Mouse (Mus musculus): ENCODE data around the gene Zic2.
A peak's percentile ranks its signal among the peaks of the same experiment; 100 is the strongest.

The Zic2 gene

GRCm38 (mm10) chr14:122477971-122478573 lies 2.8 kb downstream of the Zic2 start:
- no peak for DNase-seq

GRCm38 (mm10) chr14:122478574-122479011 lies 3.4 kb downstream of the Zic2 start:
- no peak for DNase-seq

GRCm38 (mm10) chr14:122479461-122480109 lies 4.3 kb downstream of the Zic2 start:
- no peak for DNase-seq

- DNase-seq: no peak
Observed at GRCm38 (mm10) chr14:122480355-122480754, 5.1 kb downstream of the Zic2 start.

GRCm38 (mm10) chr14:122481181-122481580 lies 5.9 kb downstream of the Zic2 start:
- DNase-seq: no peak

GRCm38 (mm10) chr14:122482081-122483023 lies 7.1 kb downstream of the Zic2 start:
- DNase-seq: no peak

GRCm38 (mm10) chr14:122483024-122483385 lies 7.8 kb downstream of the Zic2 start:
- DNase-seq: no peak

GRCm38 (mm10) chr14:122483556-122484421 lies 8.6 kb downstream of the Zic2 start:
- no peak for DNase-seq

- no peak for DNase-seq
Observed at GRCm38 (mm10) chr14:122484458-122484843, 9.2 kb downstream of the Zic2 start.

- DNase-seq: no peak
Observed at GRCm38 (mm10) chr14:122484844-122485551, 9.8 kb downstream of the Zic2 start.

GRCm38 (mm10) chr14:122485635-122486181 lies 10.5 kb downstream of the Zic2 start:
- DNase-seq: no peak

GRCm38 (mm10) chr14:122486611-122487010 lies 11.4 kb downstream of the Zic2 start:
- no peak for DNase-seq

GRCm38 (mm10) chr14:122487366-122487765 lies 12.1 kb downstream of the Zic2 start:
- DNase-seq: no peak

- DNase-seq: no peak
Observed at GRCm38 (mm10) chr14:122489041-122489440, 13.8 kb downstream of the Zic2 start.

- DNase-seq: no peak
Observed at GRCm38 (mm10) chr14:122489686-122490414, 14.6 kb downstream of the Zic2 start.

GRCm38 (mm10) chr14:122490441-122491328 lies 15.4 kb downstream of the Zic2 start, which contains the start of gene Gm10837:
Gene Gm10837, plus strand, starts transcription at chr14:122490586.
- no peak for DNase-seq

GRCm38 (mm10) chr14:122491521-122491920 lies 16.3 kb downstream of the Zic2 start:
- no peak for DNase-seq

- DNase-seq: no peak
Observed at GRCm38 (mm10) chr14:122492015-122492414, 16.8 kb downstream of the Zic2 start.

- DNase-seq: no peak
Observed at GRCm38 (mm10) chr14:122509058-122509457, 33.8 kb downstream of the Zic2 start.

- peak in 1 of 2 experiments; percentile 27 for DNase-seq
Observed at GRCm38 (mm10) chr14:122511519-122511918, 36.3 kb downstream of the Zic2 start.

All from kidney, adult 8-10 months (tissue).